Mouse (Mus musculus) E14TG2a.4 (cell line): ENCODE results near the gene Ctla4.

Experiments used
- H3K27me3 ChIP-seq: 2 replicates; pipeline ENCODE4 v1.6.1; 2014; ENCODE audit warnings: low read length, control low read depth; ENCODE audit not compliant: insufficient read depth
- H3K36me3 ChIP-seq: 2 replicates; pipeline ENCODE4 v1.6.1; 2014; ENCODE audit warnings: low read length, control low read depth; ENCODE audit not compliant: insufficient read depth
- H3K4me1 ChIP-seq: replicated peaks from 2 replicates; pipeline ENCODE4 v1.6.1; 2014; ENCODE audit warnings: low read depth, low read length, control low read depth
- H3K4me3 ChIP-seq: replicated peaks from 2 replicates; pipeline ENCODE4 v1.5.1; 2014; ENCODE audit warnings: mild to moderate bottlenecking, low read length
- H3K9me3 ChIP-seq: 2 replicates; pipeline ENCODE4 v1.6.1; 2014; ENCODE audit warnings: low read length, control low read depth
- CTCF ChIP-seq: conservative IDR thresholded peaks from 2 replicates; pipeline ENCODE4 v1.5.1; 2014; ENCODE audit warnings: low read length
- NANOG ChIP-seq: IDR thresholded peaks from 2 replicates; pipeline ENCODE4 v1.6.1; 2014; ENCODE audit warnings: borderline replicate concordance, low read length, mixed read lengths
- POU5F1 ChIP-seq: IDR thresholded peaks from 2 replicates; pipeline ENCODE4 v1.6.1; 2014; ENCODE audit warnings: low read length, borderline replicate concordance

Ctla4 gene

GRCm38 (mm10) chr1:60852770-60853147 is 34.0 kb upstream of the Ctla4 start:
- H3K4me3 ChIP-seq: peak overlapping the region; percentile 65
- peaks cover 5% of the 10 kb centered on the region; the same call in 1 of the 2 replicates for H3K9me3 ChIP-seq
- TF ChIP-seq CTCF (no peak), POU5F1 (no peak), NANOG (peak; percentile 38)
- H3K4me1 ChIP-seq: peaks cover 82% of the 10 kb centered on the region
- no peaks in the 10 kb centered on the region for H3K27me3 ChIP-seq
- H3K36me3 ChIP-seq: peaks cover 6% of the 10 kb centered on the region; the same call in 1 of the 2 replicates

- peaks cover 6% of the 10 kb centered on the region; the same call in 1 of the 2 replicates for H3K36me3 ChIP-seq
- H3K4me1 ChIP-seq: peaks cover 87% of the 10 kb centered on the region
- TF ChIP-seq CTCF (0 out of 2 replicates have a peak, but pooled peaks have one; percentile 3), NANOG (peak; percentile 70), POU5F1 (no peak)
- peak overlapping the region; percentile 65 for H3K4me3 ChIP-seq
- no peaks in the 10 kb centered on the region for H3K27me3 ChIP-seq
- H3K9me3 ChIP-seq: no peaks in the 10 kb centered on the region
These were observed 33.4 kb upstream of the Ctla4 start for GRCm38 (mm10) chr1:60853330-60853956.

- Histone ChIP-seq H3K36me3 (peaks cover 3% of the 10 kb centered on the region; the same call in 1 of the 2 replicates), H3K9me3 (no peaks in the 10 kb centered on the region), H3K4me3 (peak overlapping the region; percentile 65; the same call in 1 of the 2 replicates), H3K27me3 (no peaks in the 10 kb centered on the region), H3K4me1 (peaks cover 88% of the 10 kb centered on the region)
- no peak for TF ChIP-seq POU5F1
- TF ChIP-seq CTCF: no peak
- TF ChIP-seq NANOG: no peak
These were observed 32.8 kb upstream of the Ctla4 start for GRCm38 (mm10) chr1:60853991-60854390.

- Histone ChIP-seq H3K4me3 (peak overlapping the region; percentile 20; the same call in 1 of the 2 replicates), H3K36me3 (no peaks in the 10 kb centered on the region)
These were observed 29.2 kb upstream of the Ctla4 start for GRCm38 (mm10) chr1:60857351-60858220.

GRCm38 (mm10) chr1:60859159-60859558 is 27.6 kb upstream of the Ctla4 start:
- Histone ChIP-seq H3K36me3 (no peaks in the 10 kb centered on the region), H3K27me3 (peaks cover 7% of the 10 kb centered on the region; the same call in 1 of the 2 replicates), H3K4me3 (no peak overlapping the region), H3K9me3 (no peaks in the 10 kb centered on the region), H3K4me1 (peaks cover 64% of the 10 kb centered on the region)
- TF ChIP-seq NANOG: no peak
- no peak for TF ChIP-seq CTCF
- TF ChIP-seq POU5F1: no peak

More at GRCm38 (mm10) chr1:60857351-60858220, 29.2 kb upstream of the Ctla4 start:
- Histone ChIP-seq H3K4me1 (peaks cover 77% of the 10 kb centered on the region), H3K27me3 (peaks cover 7% of the 10 kb centered on the region; the same call in 1 of the 2 replicates), H3K9me3 (no peaks in the 10 kb centered on the region)
- TF ChIP-seq NANOG (0 out of 2 replicates have a peak, but pooled peaks have one; percentile 44), POU5F1 (no peak), CTCF (peak; percentile 33)

GRCm38 (mm10) chr1:60859842-60860241 is 27.0 kb upstream of the Ctla4 start:
- Histone ChIP-seq H3K27me3 (peaks cover 7% of the 10 kb centered on the region; the same call in 1 of the 2 replicates), H3K9me3 (no peaks in the 10 kb centered on the region), H3K36me3 (no peaks in the 10 kb centered on the region), H3K4me3 (no peak overlapping the region), H3K4me1 (peaks cover 57% of the 10 kb centered on the region)
- TF ChIP-seq NANOG: no peak
- TF ChIP-seq POU5F1: no peak
- TF ChIP-seq CTCF: no peak

GRCm38 (mm10) chr1:60860357-60860946 is 26.3 kb upstream of the Ctla4 start:
- Histone ChIP-seq H3K9me3 (no peaks in the 10 kb centered on the region), H3K4me1 (peaks cover 54% of the 10 kb centered on the region), H3K4me3 (no peak overlapping the region), H3K36me3 (no peaks in the 10 kb centered on the region), H3K27me3 (peaks cover 7% of the 10 kb centered on the region; the same call in 1 of the 2 replicates)
- no peak for TF ChIP-seq POU5F1
- TF ChIP-seq CTCF: peak; percentile 78

- H3K4me1 ChIP-seq: peaks cover 49% of the 10 kb centered on the region
- no peaks in the 10 kb centered on the region for H3K36me3 ChIP-seq
- TF ChIP-seq CTCF: no peak
- no peak for TF ChIP-seq NANOG
- no peak for TF ChIP-seq POU5F1
- H3K9me3 ChIP-seq: no peaks in the 10 kb centered on the region
- no peak overlapping the region for H3K4me3 ChIP-seq
- peaks cover 7% of the 10 kb centered on the region; the same call in 1 of the 2 replicates for H3K27me3 ChIP-seq
These were observed 25.8 kb upstream of the Ctla4 start for GRCm38 (mm10) chr1:60860955-60861354.
